Mouse (Mus musculus): ENCODE results near the gene Slc35d3. TPM values are rescaled to one million over a fixed set of nuclear protein-coding genes. Genes with fewer than 3 reads are reported as not detected.

The Slc35d3 gene
- 0.44 and 0.50 TPM in 2 replicates for polyA plus RNA-seq (2015; fragmentation: Nextera tagmentation; extraction: Ambion mirVana)

- no peaks in the 10 kb centered on the region for H3K36me3 ChIP-seq (ENCODE audit: control insufficient read depth, insufficient read depth, low read length)
- H3K4me2 ChIP-seq (ENCODE audit: low read depth, low read length), result peak within 1 kb of the TSS; percentile 99
- under 1% methylated on average over 70 of the region's 72 CpGs for WGBS
- H3K9me3 ChIP-seq (replicated peaks; ENCODE audit: control insufficient read depth, low read length), result no peaks in the 10 kb centered on the region
- peaks cover 43% of the 10 kb centered on the region for H3K27me3 ChIP-seq (ENCODE audit: control insufficient read depth, insufficient read depth, low read length)
- ATAC-seq (ENCODE audit: insufficient read depth, low FRiP score), result peak; percentile 47; the same call in 1 of the 2 replicates
- H3K9ac ChIP-seq (ENCODE audit: low read length), result peak within 1 kb of the TSS; percentile 67
- H3K4me1 ChIP-seq (ENCODE audit: control insufficient read depth, insufficient read depth, low read length), result peaks cover 15% of the 10 kb centered on the region
- H3K4me3 ChIP-seq (replicated peaks; ENCODE audit: low read length), result peak within 1 kb of the TSS; percentile 51
- no peak within 1 kb of the TSS for H3K27ac ChIP-seq (ENCODE audit: low read length)
These were observed at the start of gene Slc35d3 for GRCm38 (mm10) chr10:19850998-19851691. Gene Slc35d3 (minus strand): TSS chr10:19851459.

DNA sequence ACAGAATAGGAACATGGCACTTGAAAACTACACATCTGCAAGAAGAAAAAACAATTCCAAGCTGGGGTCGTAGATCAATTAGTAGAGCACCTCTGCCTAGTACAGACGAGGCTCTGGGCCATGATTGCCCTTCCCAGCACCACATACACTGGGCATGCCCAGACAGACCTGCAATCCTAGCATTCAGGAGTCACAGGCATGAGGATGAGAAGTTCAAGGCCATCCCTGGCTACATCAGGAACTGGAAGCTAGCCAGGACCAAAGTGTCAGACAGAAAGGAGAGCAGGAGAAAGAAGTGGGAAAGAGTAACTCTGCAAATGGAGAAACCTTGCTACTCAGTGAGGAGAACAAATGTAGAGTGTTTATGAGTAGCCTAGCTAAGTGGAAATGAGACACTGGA is 48.9 kb upstream of the Slc35d3 start:
- Histone ChIP-seq H3K4me3 (replicated peaks; ENCODE audit: low read length) (no peak overlapping the region), H3K9me3 (replicated peaks; ENCODE audit: control insufficient read depth, low read length) (no peaks in the 10 kb centered on the region), H3K4me1 (ENCODE audit: control insufficient read depth, insufficient read depth, low read length) (no peaks in the 10 kb centered on the region), H3K27me3 (ENCODE audit: control insufficient read depth, insufficient read depth, low read length) (no peaks in the 10 kb centered on the region), H3K9ac (ENCODE audit: low read length) (no peak overlapping the region), H3K4me2 (ENCODE audit: low read depth, low read length) (no peak overlapping the region), H3K27ac (ENCODE audit: low read length) (no peak overlapping the region), H3K36me3 (ENCODE audit: control insufficient read depth, insufficient read depth, low read length) (no peaks in the 10 kb centered on the region)
- 77% methylated on average over 2 of the region's 2 CpGs for WGBS
- no peak for ATAC-seq (ENCODE audit: insufficient read depth, low FRiP score)

GRCm38 (mm10) chr10:19893976-19894375 is 42.7 kb upstream of the Slc35d3 start:
- H3K27me3 ChIP-seq (ENCODE audit: control insufficient read depth, insufficient read depth, low read length), result no peaks in the 10 kb centered on the region
- no peak overlapping the region for H3K4me2 ChIP-seq (ENCODE audit: low read depth, low read length)
- no peak for ATAC-seq (ENCODE audit: insufficient read depth, low FRiP score)
- 19% methylated on average over 4 of the region's 4 CpGs for WGBS
- no peak overlapping the region for H3K9ac ChIP-seq (ENCODE audit: low read length)
- H3K9me3 ChIP-seq (replicated peaks; ENCODE audit: control insufficient read depth, low read length), result no peaks in the 10 kb centered on the region
- H3K36me3 ChIP-seq (ENCODE audit: control insufficient read depth, insufficient read depth, low read length), result no peaks in the 10 kb centered on the region
- H3K27ac ChIP-seq (ENCODE audit: low read length), result no peak overlapping the region
- no peak overlapping the region for H3K4me3 ChIP-seq (replicated peaks; ENCODE audit: low read length)
- no peaks in the 10 kb centered on the region for H3K4me1 ChIP-seq (ENCODE audit: control insufficient read depth, insufficient read depth, low read length)

GRCm38 (mm10) chr10:19893146-19893545 is 41.9 kb upstream of the Slc35d3 start:
- Histone ChIP-seq H3K4me2 (ENCODE audit: low read depth, low read length) (no peak overlapping the region), H3K9me3 (replicated peaks; ENCODE audit: control insufficient read depth, low read length) (no peaks in the 10 kb centered on the region), H3K4me1 (ENCODE audit: control insufficient read depth, insufficient read depth, low read length) (no peaks in the 10 kb centered on the region), H3K4me3 (replicated peaks; ENCODE audit: low read length) (no peak overlapping the region), H3K27ac (ENCODE audit: low read length) (no peak overlapping the region), H3K9ac (ENCODE audit: low read length) (no peak overlapping the region), H3K36me3 (ENCODE audit: control insufficient read depth, insufficient read depth, low read length) (no peaks in the 10 kb centered on the region), H3K27me3 (ENCODE audit: control insufficient read depth, insufficient read depth, low read length) (no peaks in the 10 kb centered on the region)
- 49% methylated on average over 6 of the region's 6 CpGs for WGBS
- no peak for ATAC-seq (ENCODE audit: insufficient read depth, low FRiP score)

DNA sequence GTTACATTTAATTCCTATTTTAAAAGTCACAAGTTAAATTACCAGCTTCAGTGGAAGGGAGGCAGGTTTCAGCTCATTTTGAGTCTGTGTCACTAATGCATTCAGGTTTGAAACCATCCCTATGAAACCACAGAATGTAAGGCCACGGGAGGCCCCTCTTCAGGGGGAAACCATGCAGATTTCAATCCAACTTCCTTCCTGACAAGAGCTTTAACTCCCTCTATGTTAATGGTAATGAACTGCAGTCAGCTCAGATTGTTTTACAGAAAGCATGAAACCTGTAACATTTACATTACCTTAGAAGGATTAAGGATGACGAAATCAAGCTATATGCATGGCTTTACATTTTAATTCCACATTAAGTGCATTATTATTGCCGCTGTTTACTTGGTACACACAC is 40.4 kb upstream of the Slc35d3 start:
- H3K36me3 ChIP-seq (ENCODE audit: control insufficient read depth, insufficient read depth, low read length), result no peaks in the 10 kb centered on the region
- H3K27me3 ChIP-seq (ENCODE audit: control insufficient read depth, insufficient read depth, low read length), result no peaks in the 10 kb centered on the region
- no peak overlapping the region for H3K9ac ChIP-seq (ENCODE audit: low read length)
- H3K27ac ChIP-seq (ENCODE audit: low read length), result no peak overlapping the region
- no peak overlapping the region for H3K4me3 ChIP-seq (replicated peaks; ENCODE audit: low read length)
- no peak overlapping the region for H3K4me2 ChIP-seq (ENCODE audit: low read depth, low read length)
- ATAC-seq (ENCODE audit: insufficient read depth, low FRiP score), result no peak
- no peaks in the 10 kb centered on the region for H3K9me3 ChIP-seq (replicated peaks; ENCODE audit: control insufficient read depth, low read length)
- 53% methylated on average over 3 of the region's 3 CpGs for WGBS
- H3K4me1 ChIP-seq (ENCODE audit: control insufficient read depth, insufficient read depth, low read length), result no peaks in the 10 kb centered on the region

DNA sequence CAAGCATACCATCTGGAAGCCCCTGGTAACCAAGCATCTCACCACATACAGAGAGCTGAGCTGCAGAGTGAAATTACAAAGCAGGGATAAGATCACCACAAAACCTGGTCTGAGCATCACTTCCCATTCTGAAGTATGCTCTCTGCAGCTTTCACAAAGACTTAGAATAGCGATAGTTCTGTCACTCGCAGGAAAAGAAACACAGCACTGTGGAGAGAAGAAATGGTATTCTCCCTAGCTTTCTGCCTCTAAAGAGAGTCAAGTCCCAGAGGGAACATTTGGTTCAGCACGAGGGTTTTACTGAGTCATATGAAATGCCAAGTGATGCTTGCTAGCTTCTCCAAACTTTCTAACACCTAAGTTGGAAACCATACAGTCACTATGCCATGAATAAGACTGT is 38.6 kb upstream of the Slc35d3 start:
- Histone ChIP-seq H3K27me3 (ENCODE audit: control insufficient read depth, insufficient read depth, low read length) (no peaks in the 10 kb centered on the region), H3K9ac (ENCODE audit: low read length) (no peak overlapping the region)

DNA sequence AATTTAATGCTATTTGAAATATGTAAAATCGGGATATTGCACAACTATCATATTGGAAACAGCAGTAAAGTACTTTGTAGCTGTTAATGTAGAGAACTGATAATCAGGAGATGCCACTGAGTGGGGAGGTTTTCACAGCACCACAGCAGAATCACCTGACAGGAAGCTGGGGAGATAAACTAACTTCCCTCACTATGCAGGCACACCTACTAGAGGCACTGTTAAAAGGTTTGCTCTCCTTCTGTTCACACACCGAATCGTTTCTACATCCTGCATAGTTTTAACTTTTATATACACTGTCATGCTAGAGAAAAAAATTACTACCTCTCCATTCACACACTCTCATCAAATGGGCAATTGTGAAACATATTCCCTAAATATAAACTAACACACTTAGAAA is 35.0 kb upstream of the Slc35d3 start:
- H3K4me2 ChIP-seq (ENCODE audit: low read depth, low read length), result no peak overlapping the region
- no peak overlapping the region for H3K27ac ChIP-seq (ENCODE audit: low read length)
- no peak overlapping the region for H3K9ac ChIP-seq (ENCODE audit: low read length)
- no peaks in the 10 kb centered on the region for H3K36me3 ChIP-seq (ENCODE audit: control insufficient read depth, insufficient read depth, low read length)
- no peaks in the 10 kb centered on the region for H3K4me1 ChIP-seq (ENCODE audit: control insufficient read depth, insufficient read depth, low read length)
- H3K27me3 ChIP-seq (ENCODE audit: control insufficient read depth, insufficient read depth, low read length), result no peaks in the 10 kb centered on the region
- ATAC-seq (ENCODE audit: insufficient read depth, low FRiP score), result no peak
- WGBS, result 66% methylated on average over 3 of the region's 3 CpGs
- H3K4me3 ChIP-seq (replicated peaks; ENCODE audit: low read length), result no peak overlapping the region
- H3K9me3 ChIP-seq (replicated peaks; ENCODE audit: control insufficient read depth, low read length), result no peaks in the 10 kb centered on the region

More for the DNA sequence above, 38.6 kb upstream of the Slc35d3 start:
- H3K4me3 ChIP-seq (replicated peaks; ENCODE audit: low read length), result no peak overlapping the region
- WGBS, result 80% methylated on average over 3 of the region's 3 CpGs
- no peaks in the 10 kb centered on the region for H3K4me1 ChIP-seq (ENCODE audit: control insufficient read depth, insufficient read depth, low read length)
- no peak for ATAC-seq (ENCODE audit: insufficient read depth, low FRiP score)
- no peaks in the 10 kb centered on the region for H3K36me3 ChIP-seq (ENCODE audit: control insufficient read depth, insufficient read depth, low read length)
- H3K9me3 ChIP-seq (replicated peaks; ENCODE audit: control insufficient read depth, low read length), result no peaks in the 10 kb centered on the region
- no peak overlapping the region for H3K4me2 ChIP-seq (ENCODE audit: low read depth, low read length)
- no peak overlapping the region for H3K27ac ChIP-seq (ENCODE audit: low read length)

DNA sequence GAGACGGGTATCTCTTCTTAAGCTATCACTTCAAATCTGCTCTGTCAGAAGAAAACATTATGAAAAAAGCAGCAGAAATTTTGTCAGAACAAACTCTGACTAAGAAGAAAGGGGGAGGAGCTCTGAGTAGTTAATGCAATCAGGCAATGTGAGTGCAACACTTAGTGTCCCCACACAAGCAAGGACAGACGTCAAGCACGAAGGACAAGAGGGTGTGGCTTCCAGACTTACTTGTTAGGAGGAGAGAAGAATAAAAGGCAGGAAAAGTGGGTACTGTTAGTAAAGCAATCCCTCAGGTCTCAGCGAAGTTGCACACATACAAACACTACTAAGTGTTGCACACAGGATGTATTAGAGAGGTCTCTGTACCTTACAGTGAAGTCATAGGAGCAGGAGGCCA is 33.1 kb upstream of the Slc35d3 start:
- 66% methylated on average over 4 of the region's 4 CpGs for WGBS
- no peak overlapping the region for H3K4me3 ChIP-seq (replicated peaks; ENCODE audit: low read length)
- H3K9ac ChIP-seq (ENCODE audit: low read length), result no peak overlapping the region
- no peak overlapping the region for H3K27ac ChIP-seq (ENCODE audit: low read length)
- H3K4me1 ChIP-seq (ENCODE audit: control insufficient read depth, insufficient read depth, low read length), result no peaks in the 10 kb centered on the region
- no peak for ATAC-seq (ENCODE audit: insufficient read depth, low FRiP score)
- H3K27me3 ChIP-seq (ENCODE audit: control insufficient read depth, insufficient read depth, low read length), result no peaks in the 10 kb centered on the region
- no peaks in the 10 kb centered on the region for H3K36me3 ChIP-seq (ENCODE audit: control insufficient read depth, insufficient read depth, low read length)
- H3K4me2 ChIP-seq (ENCODE audit: low read depth, low read length), result no peak overlapping the region
- no peaks in the 10 kb centered on the region for H3K9me3 ChIP-seq (replicated peaks; ENCODE audit: control insufficient read depth, low read length)

DNA sequence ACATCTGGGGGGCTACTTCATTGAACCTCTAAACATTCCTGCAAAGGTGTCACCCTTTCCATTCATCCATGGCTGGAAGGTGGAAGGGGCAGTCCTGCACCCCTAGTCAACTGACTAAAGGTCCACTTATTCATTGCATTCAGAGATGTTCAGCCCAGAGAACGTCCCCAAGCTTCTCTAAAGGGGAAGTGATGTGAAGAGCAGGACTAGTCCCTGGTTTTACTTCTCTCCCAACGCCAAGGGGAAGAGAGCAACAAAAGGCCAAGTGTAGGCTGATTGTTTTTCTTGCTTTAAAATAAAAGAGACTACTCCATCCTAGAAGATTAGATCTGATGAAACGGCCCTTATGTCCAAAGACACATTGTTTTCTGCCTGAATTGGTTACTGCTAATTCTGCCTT is 29.2 kb upstream of the Slc35d3 start:
- Histone ChIP-seq H3K9ac (ENCODE audit: low read length) (no peak overlapping the region), H3K4me3 (replicated peaks; ENCODE audit: low read length) (no peak overlapping the region), H3K36me3 (ENCODE audit: control insufficient read depth, insufficient read depth, low read length) (no peaks in the 10 kb centered on the region), H3K9me3 (replicated peaks; ENCODE audit: control insufficient read depth, low read length) (no peaks in the 10 kb centered on the region), H3K4me2 (ENCODE audit: low read depth, low read length) (no peak overlapping the region), H3K27ac (ENCODE audit: low read length) (no peak overlapping the region), H3K27me3 (ENCODE audit: control insufficient read depth, insufficient read depth, low read length) (no peaks in the 10 kb centered on the region), H3K4me1 (ENCODE audit: control insufficient read depth, insufficient read depth, low read length) (peaks cover 10% of the 10 kb centered on the region; the same call in 1 of the 2 replicates)
- ATAC-seq (ENCODE audit: insufficient read depth, low FRiP score), result no peak
- 72% methylated on average over 3 of the region's 3 CpGs for WGBS
